In genomic region chr19:29523230-29523582, GRCm38 (mm10) we compare ENCODE assay signal across 8 mouse cellular contexts. TPM values are rescaled to one million over a fixed set of nuclear protein-coding genes. Genes with fewer than 3 reads are reported as not detected.
A peak's percentile ranks its signal among the peaks of the same experiment; 100 is the strongest.
DNase-seq lines count a peak whose midpoint lies in the region; ATAC-seq and TF ChIP-seq lines count a peak whose summit lies in the region.

No protein-coding gene starts in this region.

- H3K27ac ChIP-seq in spleen, adult 2 months (ENCODE audit: insufficient read depth, low read length): no peak overlapping the region
- H3K27ac ChIP-seq in embryonic facial prominence, embryonic 15.5 days (replicated peaks): peak overlapping the region; percentile 96
- H3K27ac ChIP-seq in intestine, postnatal 0 days (ENCODE audit: low read depth, low read length): peak overlapping the region; percentile 96
- peak overlapping the region; percentile 49 for H3K27ac ChIP-seq in small intestine, adult 2 months (ENCODE audit: insufficient read depth, low read depth, low read length)

- peaks cover 4% of the 10 kb centered on the region for H3K4me1 ChIP-seq in spleen, adult 2 months (ENCODE audit: control insufficient read depth, insufficient read depth, insufficient read length)
- H3K4me1 ChIP-seq in embryonic facial prominence, embryonic 15.5 days: peaks cover 9% of the 10 kb centered on the region
- peaks cover 7% of the 10 kb centered on the region; the same call in 1 of the 2 replicates for H3K4me1 ChIP-seq in intestine, postnatal 0 days (replicated peaks; ENCODE audit: control insufficient read depth, insufficient read depth, low read length)
- H3K4me1 ChIP-seq in small intestine, adult 2 months (ENCODE audit: control insufficient read depth, insufficient read depth, insufficient read length, low read length): peaks cover 7% of the 10 kb centered on the region

- no peak for TF ChIP-seq CTCF in spleen, adult 2 months (IDR thresholded peaks at IDR 0.05; ENCODE audit: extremely low read depth, insufficient read depth, insufficient read length, insufficient replicate concordance)
- TF ChIP-seq CTCF in intestine, postnatal 0 days (IDR thresholded peaks at IDR 0.05; ENCODE audit: low read depth): no peak
- TF ChIP-seq CTCF in small intestine, adult 2 months (IDR thresholded peaks at IDR 0.05; ENCODE audit: extremely low read depth, insufficient read length, insufficient replicate concordance, low read depth, low read length): no peak

- no peak for ATAC-seq in embryonic facial prominence, embryonic 15.5 days (ENCODE audit: insufficient number of reproducible peaks, low FRiP score, low TSS enrichment, low read depth)
- no peak for ATAC-seq in intestine, postnatal 0 days

- H3K9ac ChIP-seq in embryonic facial prominence, embryonic 15.5 days: peak overlapping the region; percentile 91
- peak overlapping the region; percentile 98 for H3K9ac ChIP-seq in intestine, postnatal 0 days (ENCODE audit: low read depth, low read length)

- TF ChIP-seq POLR2A in spleen, adult 2 months (IDR thresholded peaks at IDR 0.05; ENCODE audit: low read depth, low read length): no peak
- no peak for TF ChIP-seq POLR2A in small intestine, adult 2 months (IDR thresholded peaks at IDR 0.05; ENCODE audit: low read depth, low read length)

- H3K36me3 ChIP-seq in spleen, adult 2 months (ENCODE audit: control insufficient read depth, insufficient read depth, low read length): no peaks in the 10 kb centered on the region; the same call in 1 of the 2 replicates
- H3K36me3 ChIP-seq in embryonic facial prominence, embryonic 15.5 days: no peaks in the 10 kb centered on the region
- no peaks in the 10 kb centered on the region for H3K36me3 ChIP-seq in intestine, postnatal 0 days (ENCODE audit: control insufficient read depth, insufficient read depth)
- no peaks in the 10 kb centered on the region for H3K36me3 ChIP-seq in small intestine, adult 2 months (ENCODE audit: control insufficient read depth, insufficient read depth, low read length)

- H3K9me3 ChIP-seq in embryonic facial prominence, embryonic 15.5 days (replicated peaks): no peaks in the 10 kb centered on the region
- H3K9me3 ChIP-seq in intestine, postnatal 0 days (ENCODE audit: control insufficient read depth): no peaks in the 10 kb centered on the region

- no peaks in the 10 kb centered on the region; the same call in 1 of the 2 replicates for H3K27me3 ChIP-seq in spleen, adult 2 months (ENCODE audit: control insufficient read depth, insufficient read depth, low read length)
- no peaks in the 10 kb centered on the region for H3K27me3 ChIP-seq in embryonic facial prominence, embryonic 15.5 days
- no peaks in the 10 kb centered on the region for H3K27me3 ChIP-seq in intestine, postnatal 0 days (replicated peaks; ENCODE audit: control insufficient read depth, insufficient read depth, low read length)
- no peaks in the 10 kb centered on the region for H3K27me3 ChIP-seq in small intestine, adult 2 months (ENCODE audit: control insufficient read depth, insufficient read depth, low read length)

- WGBS in spleen, adult 2 months: 2% methylated on average over 9 of the region's 9 CpGs
- WGBS in embryonic facial prominence, embryonic 15.5 days: under 1% methylated on average over 9 of the region's 9 CpGs
- under 1% methylated on average over 9 of the region's 9 CpGs for WGBS in intestine, postnatal 0 days
- WGBS in small intestine, adult 2 months: under 1% methylated on average over 9 of the region's 9 CpGs

- intact Hi-C loops in left cerebral cortex, postnatal 4 days (cut with DNase I): no loop called here

- no peak for DNase-seq in spleen, adult 2 months (ENCODE audit: low read depth in 1 of 2, low spot score in 2 of 2)
- DNase-seq in spleen, adult 18-20 months: no peak
- no peak for DNase-seq in right cerebral cortex, postnatal 4 days
- DNase-seq in spleen, postnatal 4 days (ENCODE audit: low spot score in 2 of 2): no peak
- DNase-seq in left cerebral cortex, postnatal 4 days: no peak

- H3K4me3 ChIP-seq in spleen, adult 2 months (ENCODE audit: extremely low read depth, insufficient read depth, insufficient read length): peak overlapping the region; percentile 100
- peak overlapping the region; percentile 94 for H3K4me3 ChIP-seq in embryonic facial prominence, embryonic 15.5 days (replicated peaks)
- H3K4me3 ChIP-seq in intestine, postnatal 0 days (ENCODE audit: low read depth, low read length): peak overlapping the region; percentile 95
- H3K4me3 ChIP-seq in small intestine, adult 2 months (ENCODE audit: low read depth, low read length): peak overlapping the region; percentile 67

- peak overlapping the region; percentile 53 for H3K4me2 ChIP-seq in embryonic facial prominence, embryonic 15.5 days (replicated peaks)
- peak overlapping the region; percentile 75 for H3K4me2 ChIP-seq in intestine, postnatal 0 days (replicated peaks; ENCODE audit: low read depth)

RNA-seq across cellular contexts. Expression of gene Ric1, which starts 1.1 kb away (rescaled TPM):
- polyA plus RNA-seq in spleen, adult 2 months (2012; rRNA removed): 6.7 and 8.4 TPM in 2 replicates
- polyA plus RNA-seq in embryonic facial prominence, embryonic 15.5 days (2015; fragmentation: Nextera tagmentation; extraction: Ambion mirVana): 20.1 and 20.3 TPM in 2 replicates
- polyA plus RNA-seq in intestine, postnatal 0 days (2015; fragmentation: Nextera tagmentation; extraction: Ambion mirVana): 10.2 and 12.0 TPM in 2 replicates
- polyA plus RNA-seq in small intestine, adult 2 months (2012; rRNA removed): 4.1 and 6.7 TPM in 2 replicates
- total RNA-seq in left cerebral cortex, postnatal 4 days (2021): 10 to 100 TPM; 40.8 to 43.6 TPM
